Mouse (Mus musculus) stomach, postnatal 0 days (tissue): ENCODE results near the gene Mocs1.

Experiments
- CTCF ChIP-seq: IDR thresholded peaks from 2 replicates; pipeline ENCODE4 v1.5.1; 2016; ENCODE audit warnings: antibody characterized with exemption, low read depth, mild to moderate bottlenecking, moderate library complexity
- EP300 ChIP-seq: optimal IDR thresholded peaks from 2 replicates; pipeline ENCODE3; 2016; ENCODE audit warnings: antibody characterized with exemption

DNA sequence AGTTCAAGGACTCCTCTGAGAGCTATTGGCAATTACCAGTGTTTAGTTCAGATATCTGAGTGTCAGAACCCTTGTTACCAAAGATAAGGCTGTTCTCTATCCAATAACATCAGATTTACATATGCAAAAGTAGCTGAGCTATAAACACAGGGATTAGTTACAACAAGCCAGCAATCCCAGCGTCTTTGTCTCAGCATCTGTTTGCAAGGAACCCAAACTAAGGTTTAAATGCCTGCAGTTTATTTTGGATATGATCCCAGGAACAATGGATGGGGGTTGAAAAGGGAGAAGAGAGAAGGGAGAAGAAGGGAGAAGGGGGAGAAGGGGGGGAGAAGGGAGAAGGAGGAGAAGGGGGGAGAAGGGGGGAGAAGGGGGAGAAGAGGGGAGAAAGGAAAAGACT, 35.4 kb upstream of the Mocs1 start:
- no peak for TF ChIP-seq CTCF
- TF ChIP-seq EP300, result no peak
